In the genomic region with DNA sequence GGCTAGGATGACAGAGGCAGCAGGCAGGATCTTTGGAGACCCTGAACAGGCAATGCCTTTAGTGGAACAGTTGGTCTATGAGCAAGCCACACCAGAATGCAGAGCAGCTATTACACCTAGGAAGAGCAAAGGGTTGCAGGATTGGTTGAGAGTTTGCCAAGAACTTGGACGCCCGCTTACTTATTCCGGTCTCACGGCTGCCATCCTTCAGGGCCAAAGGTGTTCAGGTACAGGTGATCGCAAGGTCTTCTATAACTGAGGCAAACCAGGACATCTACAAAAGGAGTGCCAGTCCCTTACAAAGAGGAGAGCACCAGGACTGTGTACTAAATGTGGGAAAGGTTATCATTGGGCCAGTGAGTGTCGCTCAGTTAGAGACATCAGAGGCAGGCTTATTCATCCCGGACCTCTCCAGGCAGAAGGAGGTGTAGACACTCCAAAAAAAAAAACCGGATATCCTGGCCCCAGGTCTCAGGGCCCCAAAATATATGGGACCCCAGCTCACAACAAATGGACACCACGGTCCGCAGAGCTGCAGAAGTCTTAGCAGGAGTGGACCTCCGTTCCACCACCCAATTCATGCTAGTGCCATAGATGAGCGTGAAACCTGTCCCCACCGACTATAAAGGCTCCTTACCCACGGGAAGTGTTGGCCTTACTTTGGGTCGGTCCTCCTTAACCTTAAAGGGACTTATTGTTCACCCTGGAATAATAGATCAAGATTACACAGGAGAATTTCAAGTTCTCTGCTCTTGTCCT, we compare ENCODE assay signal across 23 mouse cellular contexts.
"Had no signal": no experiment of that assay in that cellular context is flagged by ENCODE, and none has a peak within 500 bp of the region (broad histone marks: within the 10 kb centered on the region; RNA-seq: fewer than 3 reads in every experiment).

No protein-coding gene starts in this region.

- H3K4me3 ChIP-seq: heart, embryonic 12.5 days; hindbrain, embryonic 13.5 days; hindbrain, embryonic 15.5 days; kidney, embryonic 15.5 days; limb, embryonic 13.5 days; limb, embryonic 15.5 days had no signal

- H3K36me3 ChIP-seq: heart, embryonic 12.5 days; hindbrain, embryonic 13.5 days; hindbrain, embryonic 15.5 days; kidney, embryonic 15.5 days; limb, embryonic 13.5 days; limb, embryonic 15.5 days had no signal

- DNase-seq: forebrain, postnatal 0 days; gastrocnemius, postnatal 14 days; gastrocnemius, postnatal 36 days; heart, adult 18-20 months; heart, postnatal 14 days; heart, postnatal 36 days; kidney, adult 11 months; kidney, adult 2 months; kidney, adult 9 months; kidney, postnatal 14 days; kidney, postnatal 36 days; layer of hippocampus, adult 9-11 months; layer of hippocampus, postnatal 36 days; left cerebral cortex, postnatal 4 days had no signal

- H3K27ac ChIP-seq: hindbrain, embryonic 13.5 days; hindbrain, embryonic 15.5 days; hindbrain, postnatal 0 days; kidney, embryonic 15.5 days; kidney, postnatal 0 days; limb, embryonic 13.5 days; limb, embryonic 15.5 days had no signal

- ATAC-seq: forebrain, postnatal 0 days; hindbrain, postnatal 0 days; intestine, embryonic 16.5 days had no signal

- H3K4me1 ChIP-seq: heart, embryonic 12.5 days; hindbrain, embryonic 13.5 days; hindbrain, embryonic 15.5 days; kidney, embryonic 15.5 days; limb, embryonic 13.5 days; limb, embryonic 15.5 days had no signal

- H3K9ac ChIP-seq: forebrain, postnatal 0 days; heart, embryonic 12.5 days; hindbrain, embryonic 13.5 days; hindbrain, embryonic 15.5 days; kidney, embryonic 15.5 days; limb, embryonic 13.5 days; limb, embryonic 15.5 days had no signal

- H3K27me3 ChIP-seq: heart, embryonic 12.5 days; hindbrain, embryonic 13.5 days; hindbrain, embryonic 15.5 days; kidney, embryonic 15.5 days; limb, embryonic 13.5 days; limb, embryonic 15.5 days had no signal

- H3K4me2 ChIP-seq: heart, embryonic 12.5 days; hindbrain, embryonic 13.5 days; hindbrain, embryonic 15.5 days; kidney, embryonic 15.5 days; limb, embryonic 13.5 days; limb, embryonic 15.5 days had no signal
